Mouse (Mus musculus): ENCODE measurements around the gene Lmf1.

Lmf1 gene

DNA sequence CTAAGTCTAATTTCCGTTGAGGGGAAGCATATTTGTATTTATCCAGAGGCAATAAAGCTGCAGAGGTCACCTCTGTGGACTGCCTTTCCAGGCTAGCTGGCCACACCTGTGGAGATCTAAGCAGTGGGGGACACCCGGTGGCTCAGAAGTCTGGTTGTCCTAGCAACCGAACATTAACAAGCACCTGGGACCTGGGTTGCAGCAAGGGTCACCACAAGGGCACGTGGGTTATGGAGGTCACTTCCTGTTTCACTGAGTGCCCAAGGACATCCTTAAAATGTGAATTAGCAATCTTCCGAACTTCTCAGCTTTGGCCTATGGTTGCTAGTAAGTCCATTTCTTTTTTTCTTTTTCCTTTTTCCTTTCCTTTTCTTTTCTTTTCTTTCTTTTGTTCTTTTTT lies 25.3 kb downstream of the Lmf1 start:
- DNase-seq (ENCODE audit: low read depth, low spot score) = no peak

DNA sequence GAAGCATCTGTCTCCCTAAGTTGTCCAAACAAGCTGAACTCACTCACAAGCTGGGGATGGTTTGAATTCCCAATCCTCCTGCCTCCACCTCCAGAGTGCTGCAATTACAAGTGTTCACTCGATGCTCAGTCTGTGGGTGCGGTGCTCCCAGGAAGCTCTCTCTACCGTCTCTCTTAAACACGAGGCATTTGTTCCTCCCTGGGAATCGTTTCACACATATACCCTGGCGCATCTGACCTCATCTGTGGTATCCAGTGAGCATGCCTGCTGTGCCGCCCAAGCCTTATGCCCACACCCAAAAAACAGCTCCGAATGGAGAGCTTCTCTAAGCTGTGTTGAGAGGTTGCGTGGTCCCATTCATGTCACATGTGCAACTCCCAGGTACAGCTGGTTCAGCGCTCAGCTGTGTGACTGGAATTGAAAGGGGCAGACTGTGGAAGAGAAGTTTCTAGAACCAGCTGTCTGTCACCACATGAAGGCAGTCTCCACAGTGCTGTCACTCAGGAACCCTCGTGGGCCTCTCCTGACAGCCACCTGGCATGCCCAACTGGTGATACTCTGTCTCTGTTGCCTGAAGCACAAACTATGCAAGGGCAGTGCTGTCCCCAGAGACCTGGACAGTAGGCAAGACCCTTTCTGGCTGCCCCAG lies 29.4 kb downstream of the Lmf1 start:
- DNase-seq (ENCODE audit: low read depth, low spot score) = peak; percentile 69

DNA sequence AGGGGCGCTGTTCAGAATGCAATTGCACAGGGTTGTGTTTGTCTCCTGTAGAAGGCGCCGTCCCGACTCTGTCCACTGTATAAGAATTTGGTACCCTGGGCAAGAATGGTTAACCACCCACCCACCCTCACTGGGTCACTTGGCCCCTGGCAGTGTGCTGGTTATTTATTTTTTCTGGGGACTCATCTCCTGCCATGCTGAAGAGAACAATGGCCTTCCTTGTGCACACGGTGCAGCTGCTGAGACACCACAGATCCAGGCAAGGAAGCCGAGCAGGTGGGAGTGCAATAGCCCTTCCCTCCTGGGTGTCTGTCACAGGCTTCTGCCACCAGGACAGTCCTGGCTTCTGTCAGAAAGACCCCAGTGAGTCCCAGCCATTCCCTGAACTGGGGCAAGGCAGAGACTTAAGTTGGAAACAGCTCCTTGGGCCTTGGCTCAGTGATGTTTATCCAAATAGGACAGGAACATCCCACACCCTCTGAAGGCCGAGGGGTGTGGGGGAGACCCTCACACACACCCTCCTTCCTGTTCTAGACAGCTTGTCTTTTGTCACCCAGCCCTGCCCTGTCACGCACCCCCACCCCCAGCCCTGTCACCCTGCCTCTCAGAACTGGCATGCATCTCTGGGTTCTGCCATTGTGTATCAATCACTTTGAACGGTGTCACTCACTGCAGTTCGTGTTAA lies 30.1 kb downstream of the Lmf1 start:
- peak; percentile 59 for DNase-seq (ENCODE audit: low read depth, low spot score)

DNA sequence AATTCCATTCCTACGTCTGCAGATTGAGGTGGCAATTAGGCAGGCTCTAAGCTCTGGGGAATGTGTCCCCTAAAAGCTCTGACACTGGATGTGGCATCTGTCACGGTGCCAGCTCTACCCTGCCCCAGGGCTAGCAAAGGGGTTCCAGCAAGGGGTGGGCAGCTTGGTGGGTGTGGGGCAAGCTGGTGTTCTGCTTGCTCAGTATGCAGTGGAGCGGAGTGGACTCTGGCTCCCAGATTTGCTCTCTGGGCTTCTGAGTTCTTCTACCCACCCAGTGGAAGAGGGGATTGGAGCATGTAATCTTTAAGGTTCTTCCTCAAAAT lies 30.6 kb downstream of the Lmf1 start:
- DNase-seq (ENCODE audit: low read depth, low spot score) = no peak

DNA sequence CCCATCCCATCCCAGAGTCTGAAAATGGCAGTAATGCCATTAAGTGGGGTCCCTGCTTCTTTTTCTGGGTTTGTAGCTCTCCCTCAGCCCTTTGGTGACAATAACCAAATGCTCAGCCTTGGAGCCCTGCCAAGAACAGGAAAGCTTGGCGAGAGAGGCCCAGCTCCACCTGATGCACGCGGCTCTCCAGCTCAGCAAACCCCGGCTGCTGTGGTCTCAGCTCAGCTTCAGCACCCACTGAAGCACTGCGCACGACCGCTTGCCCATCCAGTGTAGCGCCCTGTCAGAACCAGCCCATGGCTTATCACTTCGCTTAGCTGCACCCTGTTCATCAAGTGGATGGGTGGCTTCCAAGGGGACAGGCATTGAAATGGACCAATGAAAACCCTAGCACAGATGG lies 31.3 kb downstream of the Lmf1 start:
- DNase-seq (ENCODE audit: low read depth, low spot score) = peak; percentile 70

DNA sequence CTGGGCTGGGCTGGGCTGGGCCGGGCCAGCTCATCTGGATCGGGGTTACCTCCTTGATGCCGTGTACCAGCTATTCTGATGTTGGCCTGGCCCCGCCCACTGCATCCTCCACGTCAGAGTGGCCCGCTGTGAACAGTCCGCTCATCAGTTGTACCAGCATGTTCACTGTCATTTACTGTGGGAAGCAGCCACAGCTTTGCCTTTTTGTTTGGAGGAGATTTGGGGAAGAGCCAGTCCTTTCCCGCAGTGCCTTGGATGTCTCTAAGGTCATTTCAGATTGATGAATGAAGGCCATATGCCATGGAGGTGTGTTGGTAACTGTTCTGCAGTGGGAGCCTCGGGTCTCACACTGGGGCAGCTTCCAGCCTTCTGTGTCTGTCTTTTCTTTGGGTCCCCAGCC lies 33.7 kb downstream of the Lmf1 start:
- peak; percentile 76 for DNase-seq (ENCODE audit: low read depth, low spot score)

DNA sequence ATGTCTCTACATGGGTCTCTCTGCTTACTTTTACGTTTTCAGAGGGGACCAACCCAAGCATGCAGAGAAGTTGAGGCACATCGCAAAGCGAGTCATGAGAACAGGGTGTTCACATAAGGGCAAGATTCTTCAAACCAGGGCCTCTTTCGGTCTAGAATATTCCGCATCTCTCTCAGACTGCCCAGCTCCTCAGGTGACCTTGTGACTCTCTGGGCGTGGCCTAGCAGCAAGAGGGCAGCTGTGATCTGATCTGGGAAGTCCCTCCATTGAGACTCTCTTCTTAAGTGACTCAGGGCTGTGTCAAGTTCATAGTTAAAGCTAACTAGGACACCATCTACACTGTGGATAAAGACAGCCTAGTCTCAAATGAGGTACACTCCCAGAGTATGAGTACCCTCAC lies 34.4 kb downstream of the Lmf1 start:
- DNase-seq (ENCODE audit: low read depth, low spot score) = no peak

DNA sequence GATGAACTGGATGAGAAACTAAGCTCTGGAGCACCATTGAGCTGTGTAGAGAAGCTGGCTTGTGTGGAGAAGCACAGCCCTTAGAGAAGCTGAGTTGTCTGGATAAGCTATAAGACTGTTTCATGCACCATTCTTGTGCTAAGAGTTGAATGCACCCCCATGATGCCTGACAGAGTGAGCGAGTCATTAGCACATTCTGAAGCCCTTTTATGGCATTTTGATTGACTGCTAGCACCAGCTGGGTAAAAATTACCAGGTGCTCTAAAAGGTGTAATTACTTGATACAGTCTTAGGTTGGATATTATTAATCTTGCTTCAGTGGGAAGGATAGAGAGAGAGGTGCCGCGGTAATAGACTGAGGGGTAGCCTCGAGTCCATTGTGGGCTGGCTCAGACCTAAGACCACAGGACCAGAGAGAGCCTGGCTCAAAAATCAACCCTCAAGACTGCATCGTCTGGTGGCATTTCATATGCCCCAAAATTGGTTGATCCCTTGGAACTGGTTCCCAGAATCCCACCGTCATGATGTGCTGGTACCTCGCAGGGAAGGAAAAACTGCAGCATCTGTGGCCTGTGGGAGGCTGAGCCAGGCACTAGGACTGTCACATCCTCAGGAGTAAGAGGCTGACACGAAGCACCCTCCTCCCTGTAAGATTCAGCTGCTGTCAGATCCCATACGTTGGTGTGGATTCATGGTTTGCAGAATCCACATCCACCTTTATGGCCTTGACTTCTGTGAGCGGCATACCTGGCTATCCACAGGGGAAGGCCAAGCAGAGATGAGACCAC lies 36.0 kb downstream of the Lmf1 start:
- DNase-seq (ENCODE audit: low read depth, low spot score) = peak; percentile 70

DNA sequence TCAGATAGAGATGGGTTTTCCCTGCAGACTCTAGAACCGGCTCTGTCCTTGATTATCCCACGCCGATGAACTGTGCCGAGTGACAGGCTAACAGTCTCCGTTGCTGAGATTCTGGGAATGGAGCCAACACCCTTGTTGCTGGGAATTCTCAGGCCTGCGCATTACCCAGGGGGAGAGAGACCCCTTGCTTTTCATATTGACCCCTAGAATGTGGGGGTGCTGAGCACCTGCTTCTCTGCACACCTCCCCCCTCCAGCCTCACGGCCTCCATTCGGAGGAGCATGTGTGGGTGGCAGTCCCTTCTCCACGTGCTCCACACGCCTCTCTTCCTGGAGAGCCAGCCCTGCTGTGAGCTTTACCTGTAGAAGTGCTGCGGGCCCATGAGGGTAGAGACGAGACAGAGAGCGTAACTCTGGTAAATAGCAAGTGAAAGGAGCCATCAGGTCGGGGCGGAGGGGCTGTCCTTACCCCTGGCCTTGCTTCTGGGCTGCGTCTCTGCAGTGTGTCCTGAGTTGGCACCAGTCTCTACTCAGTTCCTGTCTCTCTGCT lies 39.7 kb downstream of the Lmf1 start:
- peak; percentile 86 for DNase-seq (ENCODE audit: low read depth, low spot score)

DNA sequence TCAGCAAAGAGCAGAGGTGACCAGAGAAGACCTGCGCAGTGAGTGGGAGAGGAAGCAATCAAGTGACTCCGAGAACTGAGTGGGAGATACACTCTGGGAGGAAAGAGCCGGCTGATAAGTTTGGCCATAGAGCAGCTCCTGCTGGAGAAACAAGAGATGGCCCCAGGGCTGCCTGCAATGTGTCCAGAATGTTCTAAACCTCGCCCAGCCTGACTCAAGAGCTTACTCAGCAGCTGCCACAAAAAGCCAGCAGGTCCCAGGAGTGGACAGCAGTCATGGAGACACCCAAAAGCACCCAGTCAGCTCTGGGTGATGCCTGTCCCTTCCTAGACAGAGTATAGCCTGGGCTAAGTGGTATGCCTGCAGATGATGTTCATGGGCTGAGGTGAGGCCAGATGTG lies 44.6 kb downstream of the Lmf1 start:
- no peak for DNase-seq (ENCODE audit: low read depth, low spot score)

DNA sequence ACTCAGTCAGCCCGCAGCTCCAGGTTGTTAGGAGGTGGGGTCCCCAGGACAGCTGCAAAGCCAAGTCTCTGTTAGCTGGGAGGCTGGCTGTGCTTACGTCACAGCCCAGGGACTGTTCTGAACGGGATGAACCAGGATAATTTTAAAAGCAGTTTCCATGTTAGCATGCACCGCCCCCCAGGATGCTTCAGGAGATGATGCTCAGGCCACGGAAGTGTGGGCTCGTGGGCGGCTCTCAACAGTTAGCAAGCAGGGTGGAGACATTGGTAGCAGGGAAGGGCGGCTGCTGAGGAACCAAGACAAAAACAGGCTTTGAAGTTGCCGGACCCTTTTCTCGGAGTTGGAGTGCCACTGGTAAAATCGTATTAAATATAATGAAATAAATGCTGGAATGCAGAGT lies 45.0 kb downstream of the Lmf1 start:
- DNase-seq (ENCODE audit: low read depth, low spot score) = peak; percentile 89

DNA sequence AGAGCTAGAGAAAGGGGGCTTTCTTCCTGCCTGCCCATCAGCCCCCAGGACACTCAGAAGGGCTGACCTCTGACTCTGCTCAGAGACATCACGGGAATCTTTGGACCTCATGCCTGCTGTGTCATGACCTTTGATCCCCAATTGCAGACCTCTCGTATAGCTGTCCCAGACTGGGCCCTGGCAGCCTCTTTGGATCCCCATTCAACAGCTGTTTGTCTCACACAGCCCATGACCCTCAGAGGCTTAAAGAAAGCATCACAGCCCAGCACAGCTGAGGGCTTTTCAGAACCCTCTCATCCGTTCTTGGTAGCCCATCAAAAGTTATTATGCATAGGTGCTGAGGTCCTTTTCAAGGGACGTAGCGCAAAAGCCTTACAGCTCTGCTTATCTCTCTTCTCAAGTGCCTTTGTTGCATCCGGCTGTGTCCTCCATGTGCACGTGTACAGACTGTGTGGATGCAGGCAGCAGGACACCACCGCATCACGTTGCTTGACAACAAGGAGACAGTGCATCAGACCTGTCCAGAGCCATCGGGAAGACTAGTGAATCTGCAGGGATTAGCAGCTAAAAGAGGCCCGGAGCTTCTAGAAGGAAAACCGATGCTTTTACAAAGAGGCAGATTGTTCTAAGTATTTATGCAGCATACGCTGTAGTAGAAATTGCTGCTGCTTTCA lies 45.7 kb downstream of the Lmf1 start:
- DNase-seq (ENCODE audit: low read depth, low spot score) = peak; percentile 54

DNA sequence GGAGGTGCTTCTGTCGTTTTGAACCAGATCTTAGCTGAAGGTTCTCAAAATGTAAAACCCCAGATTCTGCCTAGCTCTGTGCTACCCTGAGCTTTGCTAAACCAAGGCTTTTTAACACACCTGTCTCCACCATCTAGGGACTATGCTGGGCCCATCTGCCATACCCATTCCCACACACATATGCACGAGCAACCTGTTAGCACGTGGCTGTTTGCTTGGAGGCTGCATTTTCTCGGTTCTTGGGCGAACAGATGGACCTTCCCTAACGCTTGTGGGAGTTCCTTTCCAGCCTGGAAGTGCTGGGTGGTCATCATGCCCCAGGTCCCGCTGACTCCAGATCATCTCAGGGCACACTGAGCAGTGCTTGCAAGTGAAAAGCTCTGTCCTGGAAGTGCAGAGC lies 46.4 kb downstream of the Lmf1 start:
- peak; percentile 85 for DNase-seq (ENCODE audit: low read depth, low spot score)

DNA sequence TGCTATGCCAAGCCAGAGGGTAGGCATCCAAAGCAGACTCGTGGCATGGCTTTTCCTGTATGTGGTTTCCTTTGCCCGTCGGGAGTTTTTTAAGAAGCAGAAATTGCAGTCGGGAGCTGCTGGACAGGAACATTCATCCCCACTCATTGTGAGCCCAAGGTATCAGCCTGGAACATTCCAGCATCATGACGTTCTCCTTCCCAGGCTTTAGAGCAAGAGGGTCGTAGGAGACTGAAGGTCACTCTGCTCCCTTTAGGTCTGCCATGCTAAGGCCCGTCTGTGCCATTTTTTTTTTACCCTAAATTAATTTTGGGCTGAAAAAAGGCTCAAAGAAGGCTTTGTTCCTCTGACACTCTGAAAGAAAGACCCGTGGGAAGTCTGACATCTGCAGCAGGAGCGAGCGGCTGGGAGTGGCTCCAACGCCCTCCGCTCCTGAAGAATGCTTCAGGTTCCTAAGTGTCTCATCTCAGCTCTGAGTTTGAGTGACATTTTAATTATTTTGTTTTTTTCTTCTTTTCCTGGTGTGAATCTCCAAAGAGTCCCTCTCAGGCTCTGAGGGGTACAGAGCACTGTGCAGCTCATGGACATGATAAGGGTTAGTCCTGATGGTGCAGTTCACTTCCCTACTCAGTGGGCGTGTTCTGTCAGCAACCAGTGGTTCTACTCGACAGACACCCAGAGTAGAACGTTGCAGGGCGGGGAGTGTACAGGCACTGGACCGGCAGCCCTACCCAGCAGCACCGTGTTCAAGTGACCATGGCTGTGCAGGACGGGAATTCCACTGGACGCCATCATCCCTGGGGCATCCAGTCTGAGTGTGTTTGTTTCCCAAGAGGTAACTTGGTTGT lies 47.5 kb downstream of the Lmf1 start:
- DNase-seq (ENCODE audit: low read depth, low spot score) = peak; percentile 62

DNA sequence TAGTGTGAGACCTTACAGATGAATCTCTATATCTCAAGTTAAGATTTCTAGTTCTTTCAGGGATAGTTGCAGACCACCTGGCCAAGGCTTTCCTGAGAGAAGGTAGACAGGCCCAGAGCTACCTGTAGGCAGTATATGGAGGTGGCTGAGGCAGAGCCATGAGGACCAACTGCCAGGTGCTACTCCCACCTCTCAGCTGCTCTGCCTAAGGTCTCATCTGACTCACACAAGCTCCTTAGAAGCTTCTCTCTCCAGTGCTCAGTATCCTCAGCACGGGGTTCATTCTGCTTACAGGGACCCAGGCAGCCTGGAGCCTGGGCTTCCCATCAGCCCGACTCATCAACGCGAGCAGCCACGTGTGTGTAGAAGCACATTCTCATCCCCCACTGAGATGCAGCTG lies 51.4 kb downstream of the Lmf1 start:
- peak; percentile 86 for DNase-seq (ENCODE audit: low read depth, low spot score)

DNA sequence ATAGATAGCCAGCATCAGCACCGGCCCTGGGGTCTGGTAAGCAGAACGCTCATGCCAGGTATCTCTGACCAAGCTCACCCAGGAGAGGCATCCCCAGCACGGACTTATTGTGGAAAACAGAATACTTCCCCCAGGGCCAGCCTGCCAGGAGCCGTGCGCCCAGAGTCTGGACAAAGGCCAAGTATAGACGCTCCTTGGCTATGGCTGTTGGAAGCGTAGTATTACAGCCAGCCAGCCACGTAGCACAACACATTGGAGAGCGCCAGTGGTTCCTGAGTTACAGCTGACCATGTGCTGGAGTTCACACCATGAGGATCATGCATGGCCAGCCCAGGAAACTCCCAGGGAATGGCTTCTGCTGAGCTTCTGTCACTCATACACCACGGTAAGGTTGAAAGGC lies 55.2 kb downstream of the Lmf1 start:
- DNase-seq (ENCODE audit: low read depth, low spot score) = no peak

DNA sequence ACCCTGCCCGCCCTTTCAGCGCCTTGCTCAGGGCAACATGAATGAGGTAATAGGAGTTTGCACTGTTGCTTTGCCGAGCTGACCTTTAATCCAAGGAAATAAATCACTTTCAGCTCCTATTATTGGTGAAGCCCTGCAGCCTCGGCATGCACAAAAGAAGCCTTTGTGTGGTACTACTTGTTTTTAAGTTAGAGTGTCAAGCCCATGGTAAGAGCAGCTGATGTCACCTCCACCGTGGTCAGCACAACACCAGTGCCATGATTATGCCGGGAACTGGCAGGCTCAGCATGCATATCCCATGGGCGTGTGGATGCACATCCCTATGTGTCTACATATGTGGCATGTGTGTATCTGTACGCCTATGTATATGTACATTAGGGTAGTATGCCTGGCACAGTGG lies 56.5 kb downstream of the Lmf1 start:
- no peak for DNase-seq (ENCODE audit: low read depth, low spot score)

DNA sequence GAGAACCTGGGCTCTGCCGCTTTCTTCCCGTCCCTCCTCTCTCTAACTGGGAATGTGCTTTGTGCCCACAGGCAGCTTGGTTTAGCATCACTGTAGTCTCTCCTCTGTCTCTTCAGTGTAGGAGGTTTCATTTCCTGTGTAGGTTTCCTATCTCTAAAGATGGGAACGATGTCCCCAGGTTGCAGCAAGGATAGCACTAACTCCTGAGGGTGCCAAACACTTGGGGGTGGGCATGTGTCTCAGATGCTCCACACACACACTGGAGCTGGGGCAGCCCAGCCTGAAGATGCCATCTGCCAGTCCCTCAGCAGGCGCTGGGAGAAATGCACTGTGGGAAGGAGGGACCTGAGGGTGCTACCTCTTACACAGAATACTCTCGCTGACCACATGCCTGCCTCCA lies 56.9 kb downstream of the Lmf1 start:
- DNase-seq (ENCODE audit: low read depth, low spot score) = peak; percentile 92

DNA sequence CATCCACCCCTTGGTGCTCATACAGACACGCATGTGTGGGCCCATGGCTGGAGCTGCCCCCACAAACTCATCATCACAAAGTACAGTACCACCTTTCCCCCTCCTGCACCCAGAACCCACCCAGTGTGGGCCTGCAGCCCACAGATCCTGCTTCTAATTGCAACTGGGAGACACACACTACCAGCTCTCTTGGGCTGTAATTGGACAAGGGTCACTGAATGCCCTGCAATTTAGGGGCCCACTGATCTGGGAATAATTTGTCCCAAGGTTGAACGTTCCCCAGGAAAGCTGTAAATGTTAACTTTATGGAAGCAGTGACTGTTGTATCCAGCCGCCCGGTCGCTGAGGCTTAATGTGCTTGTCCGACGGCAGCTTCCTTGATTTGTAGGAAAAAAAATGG lies 59.1 kb downstream of the Lmf1 start:
- no peak for DNase-seq (ENCODE audit: low read depth, low spot score)

DNA sequence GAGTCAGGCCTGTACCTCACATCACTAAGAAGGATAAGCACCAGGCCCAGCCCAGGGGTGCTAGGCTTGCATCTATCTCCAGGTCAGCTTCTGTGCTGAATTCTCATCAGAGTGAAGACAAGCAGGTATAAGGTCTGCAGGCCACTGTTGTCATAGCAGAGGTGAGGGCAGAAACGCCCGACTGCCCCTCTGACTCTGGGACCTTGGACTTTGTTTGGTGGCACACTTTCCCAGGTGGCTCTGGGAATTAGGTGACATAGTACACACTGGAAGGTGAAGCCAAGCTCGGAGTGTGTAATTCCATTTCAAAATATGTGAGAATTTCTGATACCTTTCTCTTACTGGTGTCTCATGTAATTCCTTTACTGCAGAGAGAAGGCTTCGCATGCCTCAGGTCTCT lies 59.6 kb downstream of the Lmf1 start:
- no peak for DNase-seq (ENCODE audit: low read depth, low spot score)

DNA sequence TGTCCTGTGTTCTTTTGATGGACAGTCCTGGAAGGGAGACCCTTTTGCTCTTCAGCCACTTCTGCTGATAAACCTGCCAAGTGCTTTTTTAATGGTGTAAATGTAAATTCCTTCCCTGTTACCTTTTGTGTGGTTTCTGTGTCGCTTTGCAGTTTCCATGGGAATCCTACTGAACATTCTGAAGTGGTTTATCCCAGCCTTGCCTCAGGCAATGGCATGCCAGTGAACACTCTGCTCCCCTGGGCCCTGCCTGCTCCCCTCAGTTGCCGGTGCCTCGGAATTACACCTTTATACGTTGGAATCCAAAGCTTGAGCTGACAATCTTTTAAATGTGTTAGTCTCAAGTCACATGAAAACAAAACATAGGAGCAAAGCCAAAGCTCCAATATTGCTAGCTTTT lies 62.1 kb downstream of the Lmf1 start:
- no peak for DNase-seq (ENCODE audit: low read depth, low spot score)
